Mouse (Mus musculus) ES-Bruce4 (cell line): ENCODE data around the gene March1.

Source experiments
- CTCF ChIP-seq: IDR thresholded peaks from one replicate; pipeline ENCODE4 v1.8.1; 2011; ENCODE audit warnings: low read depth, low read length
- EP300 ChIP-seq: IDR thresholded peaks from 2 replicates; pipeline ENCODE4 v1.6.1; 2011; ENCODE audit warnings: low read depth, low read length; ENCODE audit not compliant: insufficient read depth
- POLR2A ChIP-seq: IDR thresholded peaks from one replicate; pipeline ENCODE4 v1.8.1; 2011; ENCODE audit warnings: low read length; ENCODE audit not compliant: insufficient read depth

- TF ChIP-seq POLR2A: no peak
- TF ChIP-seq CTCF: no peak
- no peak for TF ChIP-seq EP300
Measured at GRCm38 (mm10) chr8:65812971-65813370, 195.3 kb downstream of the March1 start.
